9 mouse cellular contexts compared by ENCODE assay signal in genomic region chrX:135805780-135806179, GRCm38 (mm10). TPM values are rescaled to one million over a fixed set of nuclear protein-coding genes. Genes with fewer than 3 reads are reported as not detected.
DNase-seq lines count a peak whose midpoint lies in the region; ATAC-seq lines count a peak whose summit lies in the region.
"Had no signal": no experiment of that assay in that cellular context is flagged by ENCODE, and none has a peak within 500 bp of the region (broad histone marks: within the 10 kb centered on the region; RNA-seq: fewer than 3 reads in every experiment).

No protein-coding gene starts in this region.

- no peak overlapping the region for H3K4me3 ChIP-seq in heart, embryonic 11.5 days (ENCODE audit: low read depth, low read length)
- no peak overlapping the region for H3K4me3 ChIP-seq in midbrain, embryonic 13.5 days (replicated peaks)
- H3K4me3 ChIP-seq in midbrain, embryonic 16.5 days (ENCODE audit: low read depth, low read length) = no peak overlapping the region
- H3K4me3 ChIP-seq in forebrain, embryonic 15.5 days = no peak overlapping the region

- H3K27me3 ChIP-seq in heart, embryonic 11.5 days (ENCODE audit: control insufficient read depth, insufficient read depth, low read length) = no peaks in the 10 kb centered on the region
- no peaks in the 10 kb centered on the region for H3K27me3 ChIP-seq in midbrain, embryonic 13.5 days
- no peaks in the 10 kb centered on the region for H3K27me3 ChIP-seq in midbrain, embryonic 16.5 days (ENCODE audit: control insufficient read depth, insufficient read depth, low read depth, low read length)
- no peaks in the 10 kb centered on the region for H3K27me3 ChIP-seq in forebrain, embryonic 15.5 days

- H3K9me3 ChIP-seq in heart, embryonic 11.5 days (replicated peaks; ENCODE audit: control insufficient read depth, low read length) = no peaks in the 10 kb centered on the region
- no peaks in the 10 kb centered on the region for H3K9me3 ChIP-seq in midbrain, embryonic 13.5 days
- H3K9me3 ChIP-seq in midbrain, embryonic 16.5 days (replicated peaks; ENCODE audit: control insufficient read depth, low read length, poor library complexity, severe bottlenecking) = no peaks in the 10 kb centered on the region
- no peaks in the 10 kb centered on the region for H3K9me3 ChIP-seq in forebrain, embryonic 15.5 days

- H3K4me1 ChIP-seq in heart, embryonic 11.5 days (ENCODE audit: control insufficient read depth, insufficient read depth, low read length) = no peaks in the 10 kb centered on the region
- H3K4me1 ChIP-seq in midbrain, embryonic 13.5 days (replicated peaks) = no peaks in the 10 kb centered on the region
- no peaks in the 10 kb centered on the region for H3K4me1 ChIP-seq in midbrain, embryonic 16.5 days (ENCODE audit: control insufficient read depth, insufficient read depth, low read length)
- H3K4me1 ChIP-seq in forebrain, embryonic 15.5 days = no peaks in the 10 kb centered on the region

- H3K9ac ChIP-seq in heart, embryonic 11.5 days (ENCODE audit: low read depth, low read length) = no peak overlapping the region
- H3K9ac ChIP-seq in midbrain, embryonic 13.5 days (replicated peaks) = no peak overlapping the region
- no peak overlapping the region for H3K9ac ChIP-seq in midbrain, embryonic 16.5 days (ENCODE audit: low read depth, low read length)
- H3K9ac ChIP-seq in forebrain, embryonic 15.5 days (replicated peaks) = no peak overlapping the region

- no peak overlapping the region for H3K4me2 ChIP-seq in heart, embryonic 11.5 days
- no peak overlapping the region for H3K4me2 ChIP-seq in midbrain, embryonic 13.5 days (replicated peaks)
- no peak overlapping the region for H3K4me2 ChIP-seq in midbrain, embryonic 16.5 days (ENCODE audit: low read length)
- no peak overlapping the region for H3K4me2 ChIP-seq in forebrain, embryonic 15.5 days (replicated peaks)

- 5% methylated on average over 1 of the region's 1 CpGs for WGBS in heart, embryonic 11.5 days (ENCODE audit: insufficient replicate concordance)
- 22% methylated on average over 1 of the region's 1 CpGs for WGBS in midbrain, embryonic 13.5 days
- 13% methylated on average over 1 of the region's 1 CpGs for WGBS in midbrain, embryonic 16.5 days
- WGBS in forebrain, embryonic 15.5 days = 11% methylated on average over 1 of the region's 1 CpGs

- H3K27ac ChIP-seq in heart, embryonic 11.5 days (ENCODE audit: low read depth, low read length) = no peak overlapping the region
- H3K27ac ChIP-seq in midbrain, embryonic 13.5 days = no peak overlapping the region
- H3K27ac ChIP-seq in midbrain, embryonic 16.5 days (ENCODE audit: low read length) = no peak overlapping the region
- no peak overlapping the region for H3K27ac ChIP-seq in forebrain, embryonic 15.5 days (replicated peaks)
- H3K27ac ChIP-seq: macrophage had no signal

- ATAC-seq in heart, embryonic 11.5 days (replicated peaks; ENCODE audit: insufficient number of reproducible peaks, low FRiP score, low TSS enrichment) = no peak
- 0 out of 2 replicates have a peak, but pooled peaks have one; percentile 14 for ATAC-seq in midbrain, embryonic 13.5 days
- no peak for ATAC-seq in midbrain, embryonic 16.5 days
- ATAC-seq in forebrain, embryonic 15.5 days (replicated peaks) = 0 out of 2 replicates have a peak, but pooled peaks have one; percentile 38

- H3K36me3 ChIP-seq in heart, embryonic 11.5 days (ENCODE audit: control insufficient read depth, insufficient read depth, low read length) = no peaks in the 10 kb centered on the region
- peaks cover 17% of the 10 kb centered on the region for H3K36me3 ChIP-seq in midbrain, embryonic 13.5 days
- H3K36me3 ChIP-seq in midbrain, embryonic 16.5 days (ENCODE audit: control insufficient read depth, insufficient read depth, low read length) = no peaks in the 10 kb centered on the region
- 0 out of 2 replicates have a peak, but pooled peaks cover 3% of the 10 kb centered on the region for H3K36me3 ChIP-seq in forebrain, embryonic 15.5 days

- peak; percentile 7 to 60 for DNase-seq in heart, adult 18-20 months
- DNase-seq in brain, adult 2 months (ENCODE audit: low read depth, low spot score) = peak; percentile 62
- DNase-seq in lung, postnatal 36 days = peak; percentile 73
- DNase-seq in thymus, postnatal 4 days = peak; percentile 41

RNA-seq across cellular contexts. Expression of gene Bhlhb9, which starts 8.4 kb away (rescaled TPM):
- total RNA-seq in heart, adult 18-20 months (2021) = 10 to 100 TPM in 1 of 2 experiments, 1 to 10 TPM in 1; 8.5 to 15.3 TPM
- 60.0 and 68.4 TPM in 2 replicates for polyA plus RNA-seq in heart, embryonic 11.5 days (2014; fragmentation: Nextera tagmentation; extraction: Ambion mirVana)
- 111 and 116 TPM in 2 replicates for polyA plus RNA-seq in midbrain, embryonic 13.5 days (2015; fragmentation: Nextera tagmentation; extraction: Ambion mirVana)
- polyA plus RNA-seq in midbrain, embryonic 16.5 days (2015; fragmentation: Nextera tagmentation; extraction: Ambion mirVana) = 129 and 136 TPM in 2 replicates
- polyA plus RNA-seq in forebrain, embryonic 15.5 days (2015; fragmentation: Nextera tagmentation; extraction: Ambion mirVana) = 94.1 and 104 TPM in 2 replicates

RNA-seq across cellular contexts. Expression of gene Gprasp2, which starts 33.1 kb away (rescaled TPM):
- 1 to 10 TPM; 2.2 to 4.5 TPM for total RNA-seq in heart, adult 18-20 months (2021)
- 14.3 and 20.1 TPM in 2 replicates for polyA plus RNA-seq in heart, embryonic 11.5 days (2014; fragmentation: Nextera tagmentation; extraction: Ambion mirVana)
- polyA plus RNA-seq in midbrain, embryonic 13.5 days (2015; fragmentation: Nextera tagmentation; extraction: Ambion mirVana) = 157 and 166 TPM in 2 replicates
- 261 and 291 TPM in 2 replicates for polyA plus RNA-seq in midbrain, embryonic 16.5 days (2015; fragmentation: Nextera tagmentation; extraction: Ambion mirVana)
- polyA plus RNA-seq in forebrain, embryonic 15.5 days (2015; fragmentation: Nextera tagmentation; extraction: Ambion mirVana) = 100 and 121 TPM in 2 replicates
- polyA plus RNA-seq: macrophage had no signal

Comparison
In these comparisons a context has a peak if more than half of its experiments do, and no peak if none do; other contexts are left out.
1. ATAC-seq: peak in midbrain, embryonic 13.5 days (single experiment) and forebrain, embryonic 15.5 days (single experiment); none in heart, embryonic 11.5 days (single experiment) and midbrain, embryonic 16.5 days (single experiment).
2. Peak in every context shown above with its lines, with median percentiles within 50 percentile points of each other: DNase-seq.